Mouse (Mus musculus) heart, embryonic 14.5 days (tissue): ENCODE results near the gene Tctn3. TPM values are rescaled to one million over a fixed set of nuclear protein-coding genes. Genes with fewer than 3 reads are reported as not detected.
"Not testable (repeated sequence)": the region's sequence is repeated elsewhere in the genome, so short reads cannot be mapped to it uniquely, and the experiment has no call there.

Experiments
- ATAC-seq: fragments of 200-750 bp; cut with Nextera tagmentation; 2 replicates; pipeline ENCODE4 v1.8.0; 2017; ENCODE audit warnings: low read depth, moderate TSS enrichment; ENCODE audit not compliant: insufficient number of reproducible peaks, insufficient read depth, low FRiP score
- H3K27ac ChIP-seq, 2 experiments: fragments of 200-500 bp in 1 of 2; fragments of 300-500 bp in 1 of 2; sonication (generic) in 1 of 2; replicated peaks in 1 of 2; 2 replicates each; pipeline ENCODE4 v1.5.1; 2012 to 2014; ENCODE audit warnings: low read depth in 2 of 2, low read length in 2 of 2, control low read depth in 1 of 2, mild to moderate bottlenecking in 1 of 2, mixed read lengths in 1 of 2; ENCODE audit not compliant: control insufficient read depth in 1 of 2, insufficient read depth in 1 of 2
- H3K27me3 ChIP-seq: fragments of 300-500 bp; sonication (generic); 2 replicates; pipeline ENCODE4 v1.6.1; 2014; ENCODE audit warnings: mild to moderate bottlenecking, low read length, control low read depth; ENCODE audit not compliant: control insufficient read depth, insufficient read depth
- H3K36me3 ChIP-seq: fragments of 300-500 bp; sonication (generic); 2 replicates; pipeline ENCODE4 v1.6.1; 2014; ENCODE audit warnings: mild to moderate bottlenecking, control low read depth, low read length, mixed read lengths; ENCODE audit not compliant: control insufficient read depth, insufficient read depth
- H3K4me1 ChIP-seq, 2 experiments: fragments of 200-500 bp in 1 of 2; fragments of 300-500 bp in 1 of 2; sonication (generic) in 1 of 2; 2 replicates each; pipeline ENCODE4 v1.6.1; 2012 to 2014; ENCODE audit warnings: low read length in 2 of 2, control low read depth in 1 of 2, mixed read lengths in 1 of 2; ENCODE audit not compliant: control insufficient read depth in 2 of 2, insufficient read depth in 2 of 2
- H3K4me2 ChIP-seq: fragments of 300-500 bp; sonication (generic); 2 replicates; pipeline ENCODE4 v1.6.1; 2014; ENCODE audit warnings: mild to moderate bottlenecking, low read length
- H3K4me3 ChIP-seq, 2 experiments: fragments of 200-500 bp in 1 of 2; fragments of 300-500 bp in 1 of 2; sonication (generic) in 1 of 2; 2 replicates each; pipeline ENCODE4 v1.5.1; 2012 to 2014; ENCODE audit warnings: low read length in 2 of 2, mild to moderate bottlenecking in 2 of 2, control low read depth in 1 of 2, low read depth in 1 of 2, moderate library complexity in 1 of 2; ENCODE audit not compliant: control insufficient read depth in 1 of 2, insufficient read depth in 1 of 2
- H3K9ac ChIP-seq: fragments of 300-500 bp; sonication (generic); 2 replicates; pipeline ENCODE4 v1.6.1; 2014; ENCODE audit warnings: mild to moderate bottlenecking, low read length
- H3K9me3 ChIP-seq: fragments of 300-500 bp; sonication (generic); 2 replicates; pipeline ENCODE4 v1.6.1; 2016; ENCODE audit warnings: low read length, control low read depth; ENCODE audit not compliant: control insufficient read depth
- WGBS: fragments of 180-500 bp; shearing (Covaris S2); extraction: QIAGEN DNeasy Blood & Tissue Kit; methylation state at CpG from one replicate; pipeline ENCODE4 v1.1.7; 2014; 5-methylcytosine and 5-hydroxymethylcytosine counted together
- polyA plus RNA-seq: library from polyadenylated mRNA; unstranded; fragments of >200 nt; fragmentation: Nextera tagmentation; extraction: Ambion mirVana; gene quantifications from 2 replicates; pipeline ENCODE4 v1.2.1, GENCODE M21; 2014

Gene Tctn3
- polyA plus RNA-seq, 1 experiment from 2014 or later: 10.3 TPM

- Histone ChIP-seq H3K27ac (peak overlapping the region; percentile 11 to 47; a peak in 2 of 4 replicates), H3K27me3 (no peaks in the 10 kb centered on the region), H3K36me3 (peaks cover 67% of the 10 kb centered on the region), H3K4me3 (no peak overlapping the region), H3K9ac (no peak overlapping the region), H3K4me2 (no peak overlapping the region), H3K9me3 (no peaks in the 10 kb centered on the region), H3K4me1 (peaks cover 10 to 18% of the 10 kb centered on the region in 2 experiments)
- 17% methylated on average over 5 of the region's 5 CpGs for WGBS
- peak; percentile 42; the same call in 1 of the 2 replicates for ATAC-seq
Observed at GRCm38 (mm10) chr19:40581662-40582061, 30.4 kb downstream of the Tctn3 start.

DNA sequence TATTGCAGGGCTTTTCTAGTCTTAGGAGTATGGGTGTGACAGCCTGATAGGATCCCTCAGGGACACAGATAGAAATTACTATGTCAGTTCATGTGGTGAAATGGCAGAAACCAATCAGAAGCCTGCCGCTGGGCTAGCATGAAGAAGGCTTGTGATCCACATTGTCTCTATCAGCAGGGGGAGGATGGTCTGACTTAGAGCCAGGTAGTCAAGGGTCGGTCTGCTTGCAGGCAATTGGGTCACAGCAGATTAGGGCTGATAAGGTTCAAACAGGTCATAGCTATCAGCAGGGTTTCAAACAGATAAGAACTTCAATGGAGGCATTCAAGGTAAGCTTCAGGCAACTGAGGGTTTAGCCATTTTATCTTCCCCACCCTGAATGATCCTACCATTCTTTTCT is 31.1 kb downstream of the Tctn3 start:
- peaks cover 74% of the 10 kb centered on the region for H3K36me3 ChIP-seq

DNA sequence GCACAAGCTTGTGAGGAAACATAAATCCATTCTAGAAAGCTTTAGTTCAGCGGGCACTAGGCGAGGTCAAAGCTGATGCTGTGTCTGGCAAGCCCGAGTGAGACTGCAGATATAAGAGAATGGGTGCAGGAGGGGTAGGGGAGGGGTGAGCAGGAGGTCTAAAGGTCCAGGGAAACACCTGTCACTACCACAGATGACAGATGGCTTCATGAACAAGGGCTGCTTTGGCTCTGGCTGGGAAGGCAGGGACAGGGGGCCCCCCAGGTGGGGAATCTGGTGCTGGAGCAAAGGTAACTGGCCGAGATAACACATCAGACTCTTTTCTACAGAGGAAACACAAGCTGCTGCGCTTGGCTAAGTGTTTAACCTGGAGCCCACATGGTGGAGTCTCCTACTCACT is 36.6 kb downstream of the Tctn3 start:
- Histone ChIP-seq H3K4me1 (no peaks in the 10 kb centered on the region), H3K36me3 (peaks cover 96% of the 10 kb centered on the region), H3K9me3 (peaks cover 4% of the 10 kb centered on the region), H3K27ac (no peak overlapping the region), H3K9ac (no peak overlapping the region), H3K27me3 (no peaks in the 10 kb centered on the region), H3K4me2 (no peak overlapping the region), H3K4me3 (no peak overlapping the region)
- 69% methylated on average over 5 of the region's 5 CpGs for WGBS
- no peak for ATAC-seq

More for the DNA sequence above, 31.1 kb downstream of the Tctn3 start:
- H3K4me2 ChIP-seq: no peak overlapping the region
- H3K4me1 ChIP-seq: peaks cover 10 to 18% of the 10 kb centered on the region in 2 experiments
- H3K27ac ChIP-seq: no peak overlapping the region
- H3K9ac ChIP-seq: no peak overlapping the region
- 72% methylated on average over 2 of the region's 2 CpGs for WGBS
- H3K9me3 ChIP-seq: no peaks in the 10 kb centered on the region
- ATAC-seq: no peak
- H3K27me3 ChIP-seq: no peaks in the 10 kb centered on the region
- H3K4me3 ChIP-seq: no peak overlapping the region

- Histone ChIP-seq H3K9me3 (peaks cover 17% of the 10 kb centered on the region), H3K4me3 (no peak overlapping the region), H3K36me3 (peaks cover 99% of the 10 kb centered on the region), H3K27me3 (no peaks in the 10 kb centered on the region), H3K27ac (peak overlapping the region; percentile 15 to 55; a peak in 3 of 4 replicates), H3K9ac (no peak overlapping the region), H3K4me1 (no peaks in the 10 kb centered on the region), H3K4me2 (no peak overlapping the region)
- WGBS: 49% methylated on average over 9 of the region's 9 CpGs
- peak; percentile 79 for ATAC-seq
Observed at GRCm38 (mm10) chr19:40570726-40571125, 41.3 kb downstream of the Tctn3 start.

DNA sequence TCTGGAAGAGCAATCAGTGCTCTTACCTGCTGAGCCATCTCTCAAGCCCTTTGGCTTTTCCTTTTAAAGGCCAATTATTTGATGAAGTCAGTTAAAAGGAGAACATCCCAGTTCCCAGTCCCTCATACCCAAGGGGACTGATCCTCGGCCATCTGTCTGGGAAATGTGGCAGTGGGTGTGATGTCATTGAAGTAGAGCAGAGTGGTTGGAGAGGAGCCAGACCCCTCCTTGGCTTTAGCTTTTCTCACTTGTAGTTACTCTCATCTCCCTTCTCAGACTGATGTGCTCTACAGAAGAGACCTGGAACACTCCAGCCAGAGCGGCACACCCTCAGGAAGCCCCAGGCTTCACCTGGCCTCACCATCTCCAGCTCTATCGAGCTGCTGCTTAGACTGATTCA is 44.4 kb downstream of the Tctn3 start:
- WGBS: 69% methylated on average over 3 of the region's 3 CpGs
- peaks cover 4% of the 10 kb centered on the region in 2 experiments; a peak in 1 of 4 replicates for H3K4me1 ChIP-seq
- no peaks in the 10 kb centered on the region for H3K27me3 ChIP-seq
- H3K9me3 ChIP-seq: peaks cover 17% of the 10 kb centered on the region
- H3K4me2 ChIP-seq: no peak overlapping the region
- peaks cover 96% of the 10 kb centered on the region for H3K36me3 ChIP-seq
- no peak overlapping the region for H3K27ac ChIP-seq
- no peak for ATAC-seq
- no peak overlapping the region for H3K4me3 ChIP-seq
- no peak overlapping the region for H3K9ac ChIP-seq

GRCm38 (mm10) chr19:40563880-40564645 is 48.0 kb downstream of the Tctn3 start:
- Histone ChIP-seq H3K27me3 (no peaks in the 10 kb centered on the region), H3K4me2 (no peak overlapping the region), H3K4me1 (peaks cover 4% of the 10 kb centered on the region in 2 experiments; a peak in 1 of 4 replicates), H3K4me3 (no peak overlapping the region), H3K36me3 (peaks cover 67% of the 10 kb centered on the region), H3K9ac (no peak overlapping the region), H3K27ac (peak overlapping the region in 1 of 2 experiments; percentile 55; a peak in 2 of 4 replicates), H3K9me3 (no peaks in the 10 kb centered on the region; the same call in 1 of the 2 replicates)
- peak; percentile 60 for ATAC-seq
- 53% methylated on average over 10 of the region's 10 CpGs for WGBS

- not testable (repeated sequence) for H3K9ac ChIP-seq, H3K4me1 ChIP-seq, H3K27me3 ChIP-seq, H3K27ac ChIP-seq, H3K9me3 ChIP-seq, H3K4me3 ChIP-seq
- Histone ChIP-seq H3K36me3 (peaks cover 62% of the 10 kb centered on the region), H3K4me2 (peak overlapping the region; percentile 29; the same call in 1 of the 2 replicates)
- WGBS: 62% methylated on average over 12 of the region's 31 CpGs
- ATAC-seq: peak; percentile 71; the same call in 1 of the 2 replicates
Observed at GRCm38 (mm10) chr19:40561521-40561920, 50.5 kb downstream of the Tctn3 start.
